Mouse (Mus musculus) ES-E14 (cell line): ENCODE results near the gene Gm6583. TPM values are rescaled to one million over a fixed set of nuclear protein-coding genes. Genes with fewer than 3 reads are reported as not detected.

ENCODE experiments used
- DNase-seq: peaks from one replicate; pipeline ENCODE4 v3.0.0-alpha.2; 2013; ENCODE audit warnings: low read depth, low spot score
- H3K27ac ChIP-seq: 2 replicates; pipeline ENCODE4 v1.5.1; 2012; ENCODE audit warnings: low read depth, mild to moderate bottlenecking, low read length, moderate library complexity, mixed read lengths; ENCODE audit not compliant: poor library complexity, insufficient read depth, severe bottlenecking
- H3K36me3 ChIP-seq: 2 replicates; pipeline ENCODE4 v1.6.1; 2012; ENCODE audit warnings: mild to moderate bottlenecking, low read length, moderate library complexity, mixed read lengths; ENCODE audit not compliant: control insufficient read depth, poor library complexity, insufficient read depth, severe bottlenecking
- H3K4me1 ChIP-seq, 2 experiments: fragments of 150-350 bp in 1 of 2; sonication (generic) in 1 of 2; 2 replicates each; pipeline ENCODE4 v1.6.1; 2012; ENCODE audit warnings: low read length in 2 of 2, mild to moderate bottlenecking in 1 of 2, mixed read lengths in 1 of 2; ENCODE audit not compliant: control insufficient read depth in 2 of 2, insufficient read depth in 2 of 2, poor library complexity in 1 of 2
- H3K4me3 ChIP-seq, 2 experiments: fragments of 150-350 bp in 1 of 2; sonication (generic) in 1 of 2; 2 replicates each; pipeline ENCODE4 v1.5.1; 2012; ENCODE audit warnings: low read length in 2 of 2, low read depth in 1 of 2, mild to moderate bottlenecking in 1 of 2, mixed read lengths in 1 of 2; ENCODE audit not compliant: insufficient read depth in 1 of 2, poor library complexity in 1 of 2, severe bottlenecking in 1 of 2
- H3K9ac ChIP-seq: 2 replicates; pipeline ENCODE4 v1.6.1; 2012; ENCODE audit warnings: low read depth, mild to moderate bottlenecking, low read length, mixed read lengths; ENCODE audit not compliant: poor library complexity, insufficient read depth, severe bottlenecking
- H3K9me3 ChIP-seq: fragments of 150-350 bp; sonication (generic); 2 replicates; pipeline ENCODE4 v1.6.1; 2012; ENCODE audit warnings: low read depth, mild to moderate bottlenecking, low read length; ENCODE audit not compliant: control insufficient read depth, insufficient read depth
- CHD2 ChIP-seq: IDR thresholded peaks from 2 replicates; pipeline ENCODE4 v1.6.1; 2014; ENCODE audit warnings: mild to moderate bottlenecking, low read depth, low read length, inconsistent platforms
- HCFC1 ChIP-seq: IDR thresholded peaks from 2 replicates; pipeline ENCODE4 v1.6.1; 2012; ENCODE audit warnings: low read length, inconsistent platforms, borderline replicate concordance; ENCODE audit not compliant: insufficient read depth
- MAFK ChIP-seq: IDR thresholded peaks from 2 replicates; pipeline ENCODE4 v1.6.1; 2014; ENCODE audit warnings: mild to moderate bottlenecking, low read depth, low read length, inconsistent platforms; ENCODE audit not compliant: insufficient read depth
- ZC3H11A ChIP-seq: IDR thresholded peaks from 2 replicates; pipeline ENCODE4 v1.6.1; 2012; ENCODE audit warnings: low read depth, mild to moderate bottlenecking, inconsistent platforms, low read length, borderline replicate concordance
- ZNF384 ChIP-seq: IDR thresholded peaks from 2 replicates; pipeline ENCODE4 v1.6.1; 2012; ENCODE audit warnings: low read depth, low read length, inconsistent platforms
- in situ Hi-C, 2 experiments: fragments of 600-800 bp; cut with MboI; formaldehyde crosslinking; loops; one replicate each; pipeline ENCODE4 v1.15.1; 2025; ENCODE audit warnings: low sequenced_read_pairs in 2 of 2, inconsistent platforms in 1 of 2; ENCODE audit not compliant: unreplicated experiment in 2 of 2
- total RNA-seq: library from RNA; depleted of rRNA; stranded (reverse); fragments of 300-350 nt; gene quantifications from 2 replicates; pipeline ENCODE4 v1.2.3, GENCODE M21; 2012

Gm6583 gene
- total RNA-seq, 1 experiment: 0.18 TPM

GRCm38 (mm10) chr5:112394779-112395443 lies 39.1 kb upstream of the Gm6583 start, which contains the start of gene Asphd2:
Gene Asphd2, minus strand, starts transcription at chr5:112394866.
- H3K27ac ChIP-seq: no peak within 1 kb of the TSS
- H3K36me3 ChIP-seq: no peaks in the 10 kb centered on the region
- DNase-seq: no peak
- no peaks in the 10 kb centered on the region for H3K9me3 ChIP-seq
- in situ Hi-C loops: no loop called here
- H3K4me3 ChIP-seq: peak within 1 kb of the TSS; percentile 77 to 78
- peaks cover 0 to 8% of the 10 kb centered on the region in 2 experiments; a peak in 1 of 4 replicates for H3K4me1 ChIP-seq
- TF ChIP-seq CHD2 (no peak), HCFC1 (peak; percentile 70; the same call in 1 of the 2 replicates)
- H3K9ac ChIP-seq: peak within 1 kb of the TSS; percentile 63

GRCm38 (mm10) chr5:112394415-112394763 lies 38.6 kb upstream of the Gm6583 start:
- in situ Hi-C loops: no loop called here
- no peak overlapping the region for H3K27ac ChIP-seq
- H3K9ac ChIP-seq: peak overlapping the region; percentile 46
- H3K4me3 ChIP-seq: peak overlapping the region; percentile 61 to 77
- DNase-seq: no peak
- no peak for TF ChIP-seq HCFC1
- TF ChIP-seq MAFK: no peak
- no peak for TF ChIP-seq ZNF384
- TF ChIP-seq CHD2: no peak
- no peak for TF ChIP-seq ZC3H11A
- no peaks in the 10 kb centered on the region for H3K9me3 ChIP-seq
- H3K36me3 ChIP-seq: no peaks in the 10 kb centered on the region
- H3K4me1 ChIP-seq: peaks cover 0 to 8% of the 10 kb centered on the region in 2 experiments; a peak in 1 of 4 replicates

- Histone ChIP-seq H3K9ac (peak overlapping the region; percentile 46), H3K4me3 (peak overlapping the region; percentile 61 to 77), H3K9me3 (no peaks in the 10 kb centered on the region), H3K4me1 (peaks cover 0 to 8% of the 10 kb centered on the region in 2 experiments; a peak in 1 of 4 replicates), H3K36me3 (no peaks in the 10 kb centered on the region), H3K27ac (no peak overlapping the region)
- TF ChIP-seq CHD2 (no peak), ZC3H11A (no peak), HCFC1 (no peak), MAFK (no peak), ZNF384 (no peak)
- no peak for DNase-seq
- in situ Hi-C loops: no loop called here
These were observed 38.0 kb upstream of the Gm6583 start for GRCm38 (mm10) chr5:112393741-112394414.

GRCm38 (mm10) chr5:112391676-112392323 lies 36.0 kb upstream of the Gm6583 start:
- Histone ChIP-seq H3K36me3 (no peaks in the 10 kb centered on the region), H3K9ac (0 out of 2 replicates have a peak overlapping the region, but pooled peaks have one; percentile 8), H3K4me3 (peak overlapping the region in 1 of 2 experiments; percentile 50; a peak in 2 of 4 replicates), H3K4me1 (peaks cover 0 to 8% of the 10 kb centered on the region in 2 experiments; a peak in 1 of 4 replicates), H3K27ac (no peak overlapping the region), H3K9me3 (no peaks in the 10 kb centered on the region)
- DNase-seq: no peak
- in situ Hi-C loops: no loop called here
- TF ChIP-seq MAFK (no peak), ZNF384 (no peak), CHD2 (no peak), ZC3H11A (no peak), HCFC1 (no peak)
